Mouse (Mus musculus) layer of hippocampus, postnatal 25 days (tissue): ENCODE results near the gene Rad51d. TPM values are rescaled to one million over a fixed set of nuclear protein-coding genes. Genes with fewer than 3 reads are reported as not detected.

ENCODE experiments used
- DNase-seq, 2 experiments: peaks; one replicate each; pipeline ENCODE4 v3.0.0; 2022; ENCODE audit warnings: mixed read lengths in 2 of 2, low spot score in 1 of 2; ENCODE audit errors: extremely low spot score in 1 of 2
- total RNA-seq, 2 experiments: library from RNA; stranded (reverse); gene quantifications; 2 replicates each; pipeline ENCODE4 v1.2.3; 2021

Rad51d gene
- total RNA-seq, 2 experiments from 2014 or later: 15.1 to 17.2 TPM

DNA sequence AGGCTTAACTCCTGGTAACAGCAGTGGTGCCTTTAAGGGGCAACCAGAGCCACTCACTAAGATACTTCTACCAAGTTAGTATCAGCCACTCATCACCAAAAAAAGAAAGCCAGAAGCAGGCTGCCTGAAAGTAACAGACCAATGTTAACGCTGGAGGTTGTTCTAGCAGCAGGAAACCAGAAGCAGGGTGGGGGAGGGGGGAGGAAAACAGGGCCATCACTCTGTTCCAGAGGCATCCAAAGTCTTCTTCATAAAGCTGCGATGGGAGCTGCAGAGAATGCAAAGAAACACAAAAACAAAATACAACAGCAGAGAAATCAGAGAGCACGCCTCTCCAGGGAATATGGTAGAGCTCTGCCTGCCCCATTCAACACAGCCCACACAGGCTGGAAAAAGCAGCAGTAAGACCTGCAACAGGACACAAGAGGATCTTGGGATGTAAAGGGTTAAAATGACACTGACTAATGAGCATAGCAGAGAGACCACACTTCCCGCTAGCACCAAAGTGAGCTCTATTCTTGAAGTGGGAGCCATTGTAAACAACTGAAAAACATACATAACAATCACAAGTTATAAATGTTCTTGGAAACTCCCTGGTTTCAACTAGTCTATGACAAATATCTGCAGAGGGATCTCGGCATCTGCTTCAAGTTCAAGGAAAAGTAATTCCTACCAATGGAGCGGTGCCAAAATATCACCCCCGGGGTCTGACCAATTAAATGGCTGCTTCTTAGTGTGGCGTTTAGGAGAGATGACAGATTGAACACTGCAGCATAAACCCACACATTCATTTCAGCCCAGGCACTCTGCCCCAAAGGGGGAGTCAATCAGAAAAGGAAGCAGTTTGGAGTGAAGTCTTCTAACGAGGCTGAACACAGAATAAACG lies 59.2 kb downstream of the Rad51d start:
- no peak for DNase-seq

DNA sequence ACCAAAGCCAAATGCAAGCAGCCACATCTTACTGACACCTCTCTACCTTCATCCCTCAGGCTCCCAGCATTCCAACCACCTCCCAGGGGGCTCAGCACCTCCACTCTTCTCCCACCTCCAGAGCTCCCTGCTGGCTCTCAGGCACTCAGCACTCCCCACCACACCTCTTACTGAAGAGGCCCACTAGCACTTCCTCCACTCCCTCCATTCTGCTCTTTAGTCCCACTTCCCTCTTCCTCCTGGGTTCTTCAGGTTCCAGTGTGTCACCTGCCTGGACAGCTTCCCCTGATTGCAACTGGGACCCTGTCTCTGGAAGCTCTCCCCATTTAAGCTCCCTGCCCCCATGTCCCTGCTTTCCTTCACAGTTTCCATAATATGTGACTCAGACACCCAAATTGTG lies 63.6 kb downstream of the Rad51d start:
- no peak for DNase-seq

Other genes starting within 250 kb of the Rad51d start
- gene Cct6b, start 126.3 kb downstream of the Rad51d start, total RNA-seq: under 1 TPM; 0.20 to 0.63 TPM
- gene Zfp830, start 126.3 kb downstream of the Rad51d start, total RNA-seq: 10 to 100 TPM; 15.0 to 17.5 TPM
- 10 to 100 TPM; 22.3 to 26.1 TPM for gene Lig3, start 109.5 kb downstream of the Rad51d start, total RNA-seq
- 10 to 100 TPM; 13.5 to 14.5 TPM for gene Rffl, start 19.4 kb downstream of the Rad51d start, total RNA-seq
- not detected for gene Fndc8, start 1.5 kb upstream of the Rad51d start, total RNA-seq
- 10 to 100 TPM; 30.9 to 43.0 TPM for gene Nle1, start 17.8 kb upstream of the Rad51d start, total RNA-seq
- 1 to 10 TPM; 1.1 to 2.4 TPM for gene Unc45b, start 19.9 kb upstream of the Rad51d start, total RNA-seq
- 1 to 10 TPM; 3.0 to 3.4 TPM for gene Slfn5, start 60.7 kb upstream of the Rad51d start, total RNA-seq
- under 1 TPM; 0.35 to 0.39 TPM for gene Slfn9, start 101.2 kb upstream of the Rad51d start, total RNA-seq
- gene Slfn8, start 130.2 kb upstream of the Rad51d start, total RNA-seq: under 1 TPM; 0.20 to 0.40 TPM
- gene Slfn2, start 174.5 kb upstream of the Rad51d start, total RNA-seq: under 1 TPM; 0.59 to 0.69 TPM
- gene Slfn1, start 226.2 kb upstream of the Rad51d start, total RNA-seq: not detected